Mouse (Mus musculus) small intestine, adult 10 weeks (tissue): ENCODE data around the gene Gng2. TPM values are rescaled to one million over a fixed set of nuclear protein-coding genes. Genes with fewer than 3 reads are reported as not detected.

Source experiments
- polyA plus RNA-seq: library from polyadenylated mRNA; stranded (reverse); fragments of 350-450 nt; fragmentation: Illumina TruSeq; extraction: RNeasy Lipid Tissue Mini Kit (QIAGEN cat#74804); gene quantifications from one replicate; pipeline ENCODE4 v1.2.3, GENCODE M21; 2014; ENCODE audit warnings: low replicate concordance

Gene Gng2
- polyA plus RNA-seq: 24.9 TPM

GRCm38 (mm10) chr14:19977271-19978024 is at the start of gene Gng2:
TSS of gene Gng2 (minus strand) at chr14:19977627.

GRCm38 (mm10) chr14:19823321-19824142 is 153.9 kb downstream of the Gng2 start, which contains the start of gene Rtraf:
TSS of gene Rtraf (minus strand) at chr14:19823824.

Other genes with a start within 250 kb of the Gng2 start
- gene Nid2, start 226.4 kb downstream of the Gng2 start, polyA plus RNA-seq: 9.4 TPM
- gene Rtraf, start 153.8 kb downstream of the Gng2 start, polyA plus RNA-seq: 284 TPM
- gene Saysd1, start 160.9 kb upstream of the Gng2 start, polyA plus RNA-seq: 1.3 TPM
- 6.9 TPM for gene Kcnk5, start 204.2 kb upstream of the Gng2 start, polyA plus RNA-seq